Mouse (Mus musculus): ENCODE results near the gene Tlk2.

GRCm38 (mm10) chr11:105159673-105160360 is 18.8 kb upstream of the Tlk2 start:
- TF ChIP-seq CTCF (IDR thresholded peaks at IDR 0.05; ENCODE audit: low read depth) (no peak), EP300 (optimal IDR thresholded peaks at IDR 0.05) (no peak)
